Mouse (Mus musculus): Measurements from ENCODE around the gene Dlx3. TPM values are rescaled to one million over a fixed set of nuclear protein-coding genes. Genes with fewer than 3 reads are reported as not detected.

Gene Dlx3
- 0.54 and 2.3 TPM in 2 replicates for polyA plus RNA-seq (2012; rRNA removed)

DNA sequence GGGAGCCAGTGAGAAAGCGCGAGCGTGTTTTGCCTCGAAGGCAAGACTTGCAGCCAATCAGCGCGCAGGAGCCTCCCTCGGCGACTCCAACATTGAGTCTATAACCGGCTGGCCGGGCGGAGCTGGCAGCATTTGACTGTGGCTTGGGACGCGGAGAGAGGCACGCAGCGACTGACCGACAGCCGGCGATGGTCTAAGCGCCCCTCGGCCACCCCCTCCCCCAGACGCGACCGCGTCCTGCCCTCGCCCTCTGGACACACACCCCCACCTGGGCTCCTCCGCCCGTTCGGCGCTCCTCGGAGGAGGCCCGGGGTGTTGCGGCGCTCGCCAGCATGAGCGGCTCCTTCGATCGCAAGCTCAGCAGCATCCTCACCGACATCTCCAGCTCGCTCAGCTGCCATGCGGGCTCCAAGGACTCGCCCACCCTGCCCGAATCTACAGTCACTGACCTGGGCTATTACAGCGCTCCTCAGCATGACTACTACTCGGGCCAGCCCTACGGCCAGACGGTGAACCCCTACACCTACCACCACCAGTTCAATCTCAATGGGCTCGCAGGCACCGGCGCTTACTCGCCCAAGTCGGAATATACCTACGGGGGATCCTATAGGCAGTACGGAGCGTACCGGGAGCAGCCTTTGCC, at the start of gene Dlx3:
Dlx3 (plus strand) TSS at position 130 of the 643 bp plus-strand sequence.

GRCm38 (mm10) chr11:95076536-95077111, 43.3 kb upstream of the Dlx3 start, which contains the start of gene Itga3:
Gene Itga3 (minus strand): TSS chr11:95076801.

GRCm38 (mm10) chr11:95145851-95146403, 26.0 kb downstream of the Dlx3 start, which contains the start of gene Dlx4:
Gene Dlx4 (minus strand): TSS chr11:95146263.

Other genes starting within 250 kb of the Dlx3 start
- 110 and 166 TPM in 2 replicates for gene Col1a1, start 183.9 kb upstream of the Dlx3 start, polyA plus RNA-seq (2012; rRNA removed)
- gene Hils1, start 152.5 kb upstream of the Dlx3 start, polyA plus RNA-seq (2012; rRNA removed): not detected in 2 replicates
- 0.14 and 5.2 TPM in 2 replicates for gene Sgca, start 143.8 kb upstream of the Dlx3 start, polyA plus RNA-seq (2012; rRNA removed)
- gene Ppp1r9b, start 129.1 kb upstream of the Dlx3 start, polyA plus RNA-seq (2012; rRNA removed): 42.8 and 62.9 TPM in 2 replicates
- gene Samd14, start 110.2 kb upstream of the Dlx3 start, polyA plus RNA-seq (2012; rRNA removed): 62.9 and 91.4 TPM in 2 replicates
- gene Pdk2, start 78.8 kb upstream of the Dlx3 start, polyA plus RNA-seq (2012; rRNA removed): 6.2 and 13.6 TPM in 2 replicates
- 6.0 and 9.3 TPM in 2 replicates for gene Itga3, start 43.3 kb upstream of the Dlx3 start, polyA plus RNA-seq (2012; rRNA removed)
- gene Dlx4, start 26.1 kb downstream of the Dlx3 start, polyA plus RNA-seq (2012; rRNA removed): 0.53 TPM in 1 of 2 replicates, not detected in the other
- 0.05 TPM in 1 of 2 replicates, not detected in the other for gene Tac4, start 141.4 kb downstream of the Dlx3 start, polyA plus RNA-seq (2012; rRNA removed)
- 36.7 and 51.5 TPM in 2 replicates for gene Kat7, start 190.1 kb downstream of the Dlx3 start, polyA plus RNA-seq (2012; rRNA removed)
- gene Fam117a, start 216.9 kb downstream of the Dlx3 start, polyA plus RNA-seq (2012; rRNA removed): 15.8 and 27.7 TPM in 2 replicates